Mouse (Mus musculus) cortical plate, adult 2 months (tissue): ENCODE measurements around the gene Cspg4.

Experiments used
- CTCF ChIP-seq: fragments of 200-500 bp; IDR thresholded peaks from 2 replicates; pipeline ENCODE4 v1.5.1; 2011; ENCODE audit warnings: mild to moderate bottlenecking, control low read depth, low read length; ENCODE audit not compliant: insufficient read depth; ENCODE audit errors: extremely low read depth
- POLR2A ChIP-seq: fragments of 200-500 bp; IDR thresholded peaks from 2 replicates; pipeline ENCODE4 v1.6.1; 2011; ENCODE audit warnings: mild to moderate bottlenecking, low read length, control low read depth; ENCODE audit not compliant: insufficient read depth; ENCODE audit errors: extremely low read depth

- no peak for TF ChIP-seq POLR2A
- TF ChIP-seq CTCF = no peak
Observed at GRCm38 (mm10) chr9:56882283-56882682, 17.4 kb downstream of the Cspg4 start.
